Comparison of ENCODE assay signal across 1 mouse cellular context in genomic region chr4:136672335-136673090, GRCm38 (mm10).
TF ChIP-seq lines count a peak whose summit lies in the region.

No protein-coding gene starts in this region.

TF ChIP-seq in MEL, 35 proteins besides CTCF, POLR2A, EP300 and RAD21 (continued from another document):
- TF ChIP-seq MAFK (IDR thresholded peaks at IDR 0.05; ENCODE audit: borderline replicate concordance, low read depth, low read length) (no peak), CHD1 (IDR thresholded peaks at IDR 0.05; ENCODE audit: low read depth, low read length) (no peak)
